In the genomic region with DNA sequence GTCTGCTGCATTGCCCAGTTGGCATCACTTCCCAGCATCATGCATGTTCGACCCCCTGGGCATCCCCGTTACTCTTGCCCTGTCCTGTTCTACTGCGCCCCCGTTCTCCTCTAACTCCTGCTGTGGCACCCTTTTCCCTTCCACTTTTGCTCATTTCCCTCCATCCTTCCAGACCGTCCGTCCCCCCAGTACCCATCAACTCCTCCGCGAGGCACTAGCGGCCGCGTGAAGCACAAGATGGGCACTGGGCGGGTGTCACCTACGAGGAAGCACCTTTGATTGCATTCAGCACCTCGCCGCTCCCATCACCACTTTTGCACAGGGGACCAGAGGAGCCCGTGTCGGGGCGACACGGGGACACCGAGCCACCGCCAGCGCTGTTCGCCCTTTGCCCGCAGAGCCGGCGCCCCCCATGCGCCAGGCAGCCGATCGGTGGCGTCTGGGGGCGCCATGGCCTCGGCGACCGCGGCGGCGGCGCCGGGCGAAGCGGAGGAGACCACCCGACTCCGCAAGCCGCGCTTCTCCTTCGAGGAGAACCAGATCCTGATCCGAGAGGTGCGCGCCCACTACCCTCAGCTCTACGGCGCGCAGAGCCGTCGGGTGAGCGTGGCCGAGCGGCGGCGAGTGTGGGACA, we compare ENCODE assay signal across 8 mouse cellular contexts. TPM values are rescaled to one million over a fixed set of nuclear protein-coding genes. Genes with fewer than 3 reads are reported as not detected.
A peak's percentile ranks its signal among the peaks of the same experiment; 100 is the strongest.
DNase-seq lines count a peak whose midpoint lies in the region; ATAC-seq and TF ChIP-seq lines count a peak whose summit lies in the region.

No protein-coding gene starts in this region.

- no peak for TF ChIP-seq EP300 in MEL (IDR thresholded peaks at IDR 0.05; ENCODE audit: low read depth in 1 of 2, low read length in 2 of 2)

- H3K36me3 ChIP-seq in kidney, embryonic 16.5 days (ENCODE audit: insufficient read depth, low read length) = 0 out of 2 replicates have a peak, but pooled peaks cover under 1% of the 10 kb centered on the region
- H3K36me3 ChIP-seq in MEL (ENCODE audit: control insufficient read depth in 1 of 2, insufficient read depth in 2 of 2, low read length in 2 of 2) (peaks cover 0 to 7% of the 10 kb centered on the region in 2 experiments; a peak in 2 of 4 replicates), macrophage (ENCODE audit: inconsistent target) (peaks cover 26% of the 10 kb centered on the region)
- H3K36me3 ChIP-seq in hindbrain, embryonic 10.5 days = peaks cover 22% of the 10 kb centered on the region; the same call in 1 of the 2 replicates
- H3K36me3 ChIP-seq in thymus, adult 2 months (ENCODE audit: control insufficient read depth, insufficient read depth, low read length) = peaks cover 19% of the 10 kb centered on the region

- H3K9me3 ChIP-seq in kidney, embryonic 16.5 days (ENCODE audit: low read length) = no peaks in the 10 kb centered on the region
- no peaks in the 10 kb centered on the region for H3K9me3 ChIP-seq in MEL (replicated peaks; ENCODE audit: insufficient read depth, low read length)
- H3K9me3 ChIP-seq in hindbrain, embryonic 10.5 days = no peaks in the 10 kb centered on the region

- 0 out of 2 replicates have a peak, but pooled peaks cover 19% of the 10 kb centered on the region for H3K27me3 ChIP-seq in kidney, embryonic 16.5 days (ENCODE audit: insufficient read depth, low read length)
- no peaks in the 10 kb centered on the region for H3K27me3 ChIP-seq in MEL (ENCODE audit: control insufficient read depth in 1 of 2, insufficient read depth in 2 of 2, low read length in 2 of 2)
- peaks cover 38% of the 10 kb centered on the region for H3K27me3 ChIP-seq in hindbrain, embryonic 10.5 days (ENCODE audit: insufficient read depth, poor library complexity, severe bottlenecking)
- H3K27me3 ChIP-seq in thymus, adult 2 months (ENCODE audit: control insufficient read depth, insufficient read depth, low read length) = peaks cover 9% of the 10 kb centered on the region; the same call in 1 of the 2 replicates

- ATAC-seq in kidney, embryonic 16.5 days (ENCODE audit: low FRiP score, low TSS enrichment) = 0 out of 2 replicates have a peak, but pooled peaks have one; percentile 8

- no peak for TF ChIP-seq CTCF in MEL (IDR thresholded peaks at IDR 0.05 in 2 of 3, conservative IDR thresholded peaks at IDR 0.05 in 1 of 3; ENCODE audit: control insufficient read depth in 1 of 3, insufficient read depth in 1 of 3, low read depth in 2 of 3, low read length in 3 of 3, poor library complexity in 1 of 3, severe bottlenecking in 1 of 3)
- peak; percentile 12; the same call in 1 of the 2 replicates for TF ChIP-seq CTCF in thymus, adult 2 months (IDR thresholded peaks at IDR 0.05; ENCODE audit: borderline replicate concordance, control insufficient read depth, extremely low read depth, insufficient read depth, low read length, poor library complexity)

- no peak overlapping the region for H3K27ac ChIP-seq in kidney, embryonic 16.5 days (ENCODE audit: low read length)
- H3K27ac ChIP-seq in MEL (ENCODE audit: control insufficient read depth, low read depth, low read length) (no peak overlapping the region), macrophage (no peak overlapping the region)
- H3K27ac ChIP-seq in hindbrain, embryonic 10.5 days = peak overlapping the region; percentile 88
- no peak overlapping the region for H3K27ac ChIP-seq in thymus, adult 2 months (ENCODE audit: control insufficient read depth, insufficient read depth, low read length)

- DNase-seq in kidney, adult 8-10 months = no peak
- DNase-seq in MEL (ENCODE audit: low read depth, low spot score) = no peak
- DNase-seq in embryo, embryonic 11 days = peak; percentile 46
- peak; percentile 43 for DNase-seq in hindbrain, embryonic 10.5 days (ENCODE audit: low spot score)
- DNase-seq in thymus, adult 2 months = no peak
- DNase-seq in left cerebral cortex, adult 18-20 months (ENCODE audit: low spot score in 2 of 2) = no peak

- no peak; a peak in 1 of 4 replicates for TF ChIP-seq POLR2A in MEL (IDR thresholded peaks at IDR 0.05; ENCODE audit: control insufficient read depth in 1 of 2, insufficient read depth in 1 of 2, low read depth in 1 of 2, low read length in 2 of 2, poor library complexity in 1 of 2)
- no peak for TF ChIP-seq POLR2A in thymus, adult 2 months (IDR thresholded peaks at IDR 0.05; ENCODE audit: control insufficient read depth, extremely low read depth, insufficient read depth, low read length, poor library complexity)

- peak overlapping the region; percentile 58 for H3K4me3 ChIP-seq in kidney, embryonic 16.5 days (ENCODE audit: low read length)
- H3K4me3 ChIP-seq in MEL (ENCODE audit: control insufficient read depth in 1 of 2, insufficient read depth in 1 of 2, low read depth in 2 of 2, low read length in 2 of 2) (peak overlapping the region; percentile 43 to 45; a peak in 3 of 4 replicates), macrophage (ENCODE audit: inconsistent target) (peak overlapping the region; percentile 3; the same call in 1 of the 2 replicates)
- peak overlapping the region; percentile 58 for H3K4me3 ChIP-seq in hindbrain, embryonic 10.5 days
- peak overlapping the region; percentile 19 for H3K4me3 ChIP-seq in thymus, adult 2 months (ENCODE audit: control insufficient read depth, insufficient read depth, low read length)

- TF ChIP-seq RAD21 in MEL (IDR thresholded peaks at IDR 0.05; ENCODE audit: low read depth, low read length) = no peak

- H3K9ac ChIP-seq in kidney, embryonic 16.5 days (replicated peaks; ENCODE audit: low read length) = peak overlapping the region; percentile 71
- peak overlapping the region; percentile 53; the same call in 1 of the 2 replicates for H3K9ac ChIP-seq in MEL (ENCODE audit: control insufficient read depth, low read depth, low read length, poor library complexity, severe bottlenecking)

- H3K79me2 ChIP-seq in MEL (ENCODE audit: control insufficient read depth, insufficient read depth, low read length, poor library complexity) (no peaks in the 10 kb centered on the region), macrophage (ENCODE audit: inconsistent target) (no peaks in the 10 kb centered on the region)

- H3K4me1 ChIP-seq in kidney, embryonic 16.5 days (ENCODE audit: insufficient read depth, low read length) = peaks cover 22% of the 10 kb centered on the region
- peaks cover 2 to 17% of the 10 kb centered on the region in 2 experiments; a peak in 3 of 4 replicates for H3K4me1 ChIP-seq in MEL (ENCODE audit: control insufficient read depth in 1 of 2, insufficient read depth in 2 of 2, low read length in 2 of 2)
- peaks cover 38% of the 10 kb centered on the region for H3K4me1 ChIP-seq in hindbrain, embryonic 10.5 days (replicated peaks)
- peaks cover 20% of the 10 kb centered on the region for H3K4me1 ChIP-seq in thymus, adult 2 months (replicated peaks; ENCODE audit: control insufficient read depth, insufficient read depth, low read length)

- WGBS in kidney, embryonic 16.5 days = under 1% methylated on average over 59 of the region's 59 CpGs
- WGBS in hindbrain, embryonic 10.5 days = under 1% methylated on average over 59 of the region's 59 CpGs
- WGBS in macrophage (ENCODE audit: missing documents) = 4% methylated on average over 58 of the region's 59 CpGs
- WGBS in thymus, adult 2 months = 2% methylated on average over 59 of the region's 59 CpGs

- H3K4me2 ChIP-seq in kidney, embryonic 16.5 days (replicated peaks; ENCODE audit: low read depth, low read length) = peak overlapping the region; percentile 90

RNA-seq across cellular contexts. Expression of gene Mypop, which starts 0.7 kb away (rescaled TPM):
- 3.3 and 4.0 TPM in 2 replicates for polyA plus RNA-seq in kidney, embryonic 16.5 days (2015; fragmentation: Nextera tagmentation; extraction: Ambion mirVana)
- total RNA-seq in MEL (2012; rRNA removed) = 0.95 and 1.2 TPM in 2 replicates
- polyA plus RNA-seq in MEL (2012; ENCODE audit: insufficient read depth in 1 of 2, insufficient read length in 2 of 2, low read depth in 1 of 2, low replicate concordance in 2 of 2, missing spikeins in 1 of 2) (1 to 10 TPM in 1 of 2 experiments, not detected in 1; 6.5 TPM), macrophage (2018) (0.25 to 0.49 TPM (median 0.46 TPM) in 3 replicates)
- 4.1 and 5.0 TPM in 2 replicates for polyA plus RNA-seq in hindbrain, embryonic 10.5 days (2016; fragmentation: Nextera tagmentation; extraction: Ambion mirVana)
- total RNA-seq in macrophage (2018; cell fraction: chromatin; rRNA removed) = 1 to 10 TPM in 3 of 26 experiments, under 1 TPM in 9, not detected in 14; 0.25 to 2.4 (median 0.69) TPM
- under 1 TPM; 0.11 to 0.58 (median 0.24) TPM for total RNA-seq in macrophage (2018; cell fraction: cytosol; rRNA removed)
- total RNA-seq in macrophage (2018; cell fraction: nucleus; rRNA removed) = under 1 TPM in 17 of 26 experiments, not detected in 9; 0.25 to 0.96 (median 0.46) TPM
- polyA plus RNA-seq in thymus, adult 2 months (2012; rRNA removed) = 3.6 and 5.0 TPM in 2 replicates
- total RNA-seq in left cerebral cortex, adult 18-20 months (2021) = 10 to 100 TPM; 53.8 to 59.5 TPM

RNA-seq across cellular contexts. Expression of gene Nanos2, which starts 4.6 kb away (rescaled TPM):
- not detected in 2 replicates for polyA plus RNA-seq in kidney, embryonic 16.5 days (2015; fragmentation: Nextera tagmentation; extraction: Ambion mirVana)
- total RNA-seq in MEL (2012; rRNA removed) = not detected in 2 replicates
- polyA plus RNA-seq in MEL (2012; ENCODE audit: insufficient read depth in 1 of 2, insufficient read length in 2 of 2, low read depth in 1 of 2, low replicate concordance in 2 of 2, missing spikeins in 1 of 2) (not detected), macrophage (2018) (not detected in 3 replicates)
- polyA plus RNA-seq in hindbrain, embryonic 10.5 days (2016; fragmentation: Nextera tagmentation; extraction: Ambion mirVana) = 0.09 TPM in 1 of 2 replicates, not detected in the other
- not detected for total RNA-seq in macrophage (2018; cell fraction: chromatin; rRNA removed)
- not detected for total RNA-seq in macrophage (2018; cell fraction: cytosol; rRNA removed)
- not detected for total RNA-seq in macrophage (2018; cell fraction: nucleus; rRNA removed)
- 0.12 TPM in 1 of 2 replicates, not detected in the other for polyA plus RNA-seq in thymus, adult 2 months (2012; rRNA removed)
- total RNA-seq in left cerebral cortex, adult 18-20 months (2021) = under 1 TPM; 0.40 to 0.49 TPM

RNA-seq across cellular contexts. Expression of gene Irf2bp1, which starts 12.1 kb away (rescaled TPM):
- 21.4 and 23.5 TPM in 2 replicates for polyA plus RNA-seq in kidney, embryonic 16.5 days (2015; fragmentation: Nextera tagmentation; extraction: Ambion mirVana)
- total RNA-seq in MEL (2012; rRNA removed) = 27.8 and 33.1 TPM in 2 replicates
- polyA plus RNA-seq in MEL (2012; ENCODE audit: insufficient read depth in 1 of 2, insufficient read length in 2 of 2, low read depth in 1 of 2, low replicate concordance in 2 of 2, missing spikeins in 1 of 2) (10 to 100 TPM in 1 of 2 experiments, not detected in 1; 41.1 TPM), macrophage (2018) (7.1 to 12.7 TPM (median 12.6 TPM) in 3 replicates)
- polyA plus RNA-seq in hindbrain, embryonic 10.5 days (2016; fragmentation: Nextera tagmentation; extraction: Ambion mirVana) = 23.2 and 31.1 TPM in 2 replicates
- 10 to 100 TPM in 5 of 26 experiments, 1 to 10 TPM in 15, under 1 TPM in 6; 0.41 to 14.2 (median 3.4) TPM for total RNA-seq in macrophage (2018; cell fraction: chromatin; rRNA removed)
- 10 to 100 TPM in 17 of 26 experiments, 1 to 10 TPM in 9; 4.9 to 20.8 (median 13.7) TPM for total RNA-seq in macrophage (2018; cell fraction: cytosol; rRNA removed)
- total RNA-seq in macrophage (2018; cell fraction: nucleus; rRNA removed) = 10 to 100 TPM in 13 of 26 experiments, 1 to 10 TPM in 13; 4.0 to 22.8 (median 10.1) TPM
- polyA plus RNA-seq in thymus, adult 2 months (2012; rRNA removed) = 67.2 and 76.3 TPM in 2 replicates
- 10 to 100 TPM; 55.7 to 57.8 TPM for total RNA-seq in left cerebral cortex, adult 18-20 months (2021)

RNA-seq across cellular contexts. Expression of gene Foxa3, which starts 31.6 kb away (rescaled TPM):
- 0.35 and 0.75 TPM in 2 replicates for polyA plus RNA-seq in kidney, embryonic 16.5 days (2015; fragmentation: Nextera tagmentation; extraction: Ambion mirVana)
- not detected in 2 replicates for total RNA-seq in MEL (2012; rRNA removed)
- polyA plus RNA-seq in MEL (2012; ENCODE audit: insufficient read depth in 1 of 2, insufficient read length in 2 of 2, low read depth in 1 of 2, low replicate concordance in 2 of 2, missing spikeins in 1 of 2) (not detected), macrophage (2018) (not detected in 3 replicates)
- 0.07 TPM in 1 of 2 replicates, not detected in the other for polyA plus RNA-seq in hindbrain, embryonic 10.5 days (2016; fragmentation: Nextera tagmentation; extraction: Ambion mirVana)
- not detected for total RNA-seq in macrophage (2018; cell fraction: chromatin; rRNA removed)
- under 1 TPM in 1 of 26 experiments, not detected in 25; 0.05 TPM for total RNA-seq in macrophage (2018; cell fraction: cytosol; rRNA removed)
- not detected for total RNA-seq in macrophage (2018; cell fraction: nucleus; rRNA removed)
- 0.51 and 0.69 TPM in 2 replicates for polyA plus RNA-seq in thymus, adult 2 months (2012; rRNA removed)
- total RNA-seq in left cerebral cortex, adult 18-20 months (2021) = not detected

RNA-seq across cellular contexts. Expression of gene Sympk, which starts 32.4 kb away (rescaled TPM):
- 34.0 and 35.6 TPM in 2 replicates for polyA plus RNA-seq in kidney, embryonic 16.5 days (2015; fragmentation: Nextera tagmentation; extraction: Ambion mirVana)
- total RNA-seq in MEL (2012; rRNA removed) = 108 and 122 TPM in 2 replicates
- polyA plus RNA-seq in MEL (2012; ENCODE audit: insufficient read depth in 1 of 2, insufficient read length in 2 of 2, low read depth in 1 of 2, low replicate concordance in 2 of 2, missing spikeins in 1 of 2) (100 to 1,000 TPM in 1 of 2 experiments, not detected in 1; 226 TPM), macrophage (2018) (34.2 to 90.4 TPM (median 59.0 TPM) in 3 replicates)
- 45.9 and 57.2 TPM in 2 replicates for polyA plus RNA-seq in hindbrain, embryonic 10.5 days (2016; fragmentation: Nextera tagmentation; extraction: Ambion mirVana)
- total RNA-seq in macrophage (2018; cell fraction: chromatin; rRNA removed) = 100 to 1,000 TPM in 13 of 26 experiments, 10 to 100 TPM in 13; 25.0 to 135 (median 98.2) TPM
- 100 to 1,000 TPM in 1 of 26 experiments, 10 to 100 TPM in 25; 52.1 to 103 (median 70.7) TPM for total RNA-seq in macrophage (2018; cell fraction: cytosol; rRNA removed)
- 100 to 1,000 TPM in 5 of 26 experiments, 10 to 100 TPM in 21; 30.9 to 142 (median 79.5) TPM for total RNA-seq in macrophage (2018; cell fraction: nucleus; rRNA removed)
- polyA plus RNA-seq in thymus, adult 2 months (2012; rRNA removed) = 150 and 189 TPM in 2 replicates
- total RNA-seq in left cerebral cortex, adult 18-20 months (2021) = 100 to 1,000 TPM; 116 to 123 TPM

Comparison
In these comparisons a context has a peak if more than half of its experiments do, and no peak if none do; other contexts are left out.
1. H3K4me3 ChIP-seq: peak in every context shown above with its lines; median percentile 58 in kidney, embryonic 16.5 days; 58 in hindbrain, embryonic 10.5 days; 44 in MEL; 19 in thymus, adult 2 months; 3 in macrophage.
2. DNase-seq: peak in embryo, embryonic 11 days (single experiment) and hindbrain, embryonic 10.5 days (single experiment); none in kidney, adult 8-10 months (0 of 2), MEL (single experiment), thymus, adult 2 months (single experiment) and left cerebral cortex, adult 18-20 months (0 of 2).